Mouse (Mus musculus) midbrain, embryonic 13.5 days (tissue): ENCODE measurements at regions not wholly inside any gene's neighbourhood (a gene's known extent, or its start where the extent isn't known, plus 50 kb on each side); places are given as distances from the start of the nearest gene placed in this dataset.
A peak's percentile ranks its signal among the peaks of the same experiment; 100 is the strongest.

ENCODE experiments used
- ATAC-seq: fragments of 200-750 bp; cut with Nextera tagmentation; 2 replicates; pipeline ENCODE4 v1.8.0; 2017; ENCODE audit warnings: mild to moderate bottlenecking, moderate TSS enrichment, moderate library complexity
- H3K27ac ChIP-seq: fragments of 300-500 bp; sonication (generic); 2 replicates; pipeline ENCODE4 v1.5.1; 2015; ENCODE audit warnings: inconsistent platforms, mild to moderate bottlenecking, moderate library complexity
- H3K27me3 ChIP-seq: fragments of 300-500 bp; sonication (generic); 2 replicates; pipeline ENCODE4 v1.6.1; 2015; ENCODE audit warnings: mild to moderate bottlenecking, inconsistent platforms
- H3K36me3 ChIP-seq: fragments of 300-500 bp; sonication (generic); 2 replicates; pipeline ENCODE4 v1.6.1; 2015; ENCODE audit warnings: mild to moderate bottlenecking, inconsistent platforms
- H3K4me1 ChIP-seq: fragments of 300-500 bp; sonication (generic); replicated peaks from 2 replicates; pipeline ENCODE4 v1.6.1; 2015; ENCODE audit warnings: inconsistent platforms
- H3K4me2 ChIP-seq: fragments of 300-500 bp; sonication (generic); replicated peaks from 2 replicates; pipeline ENCODE4 v1.6.1; 2015; ENCODE audit warnings: moderate library complexity, mild to moderate bottlenecking, inconsistent platforms
- H3K4me3 ChIP-seq: fragments of 300-500 bp; sonication (generic); replicated peaks from 2 replicates; pipeline ENCODE4 v1.5.1; 2015; ENCODE audit warnings: mild to moderate bottlenecking, inconsistent platforms
- H3K9ac ChIP-seq: fragments of 300-500 bp; sonication (generic); replicated peaks from 2 replicates; pipeline ENCODE4 v1.6.1; 2015; ENCODE audit warnings: mild to moderate bottlenecking, inconsistent platforms
- H3K9me3 ChIP-seq: fragments of 300-500 bp; sonication (generic); 2 replicates; pipeline ENCODE4 v1.6.1; 2016; ENCODE audit warnings: mild to moderate bottlenecking, inconsistent platforms
- WGBS: fragments of 180-500 bp; shearing (Covaris S2); methylation state at CpG from one replicate; pipeline ENCODE4 v1.1.7; 2015; 5-methylcytosine and 5-hydroxymethylcytosine counted together

DNA sequence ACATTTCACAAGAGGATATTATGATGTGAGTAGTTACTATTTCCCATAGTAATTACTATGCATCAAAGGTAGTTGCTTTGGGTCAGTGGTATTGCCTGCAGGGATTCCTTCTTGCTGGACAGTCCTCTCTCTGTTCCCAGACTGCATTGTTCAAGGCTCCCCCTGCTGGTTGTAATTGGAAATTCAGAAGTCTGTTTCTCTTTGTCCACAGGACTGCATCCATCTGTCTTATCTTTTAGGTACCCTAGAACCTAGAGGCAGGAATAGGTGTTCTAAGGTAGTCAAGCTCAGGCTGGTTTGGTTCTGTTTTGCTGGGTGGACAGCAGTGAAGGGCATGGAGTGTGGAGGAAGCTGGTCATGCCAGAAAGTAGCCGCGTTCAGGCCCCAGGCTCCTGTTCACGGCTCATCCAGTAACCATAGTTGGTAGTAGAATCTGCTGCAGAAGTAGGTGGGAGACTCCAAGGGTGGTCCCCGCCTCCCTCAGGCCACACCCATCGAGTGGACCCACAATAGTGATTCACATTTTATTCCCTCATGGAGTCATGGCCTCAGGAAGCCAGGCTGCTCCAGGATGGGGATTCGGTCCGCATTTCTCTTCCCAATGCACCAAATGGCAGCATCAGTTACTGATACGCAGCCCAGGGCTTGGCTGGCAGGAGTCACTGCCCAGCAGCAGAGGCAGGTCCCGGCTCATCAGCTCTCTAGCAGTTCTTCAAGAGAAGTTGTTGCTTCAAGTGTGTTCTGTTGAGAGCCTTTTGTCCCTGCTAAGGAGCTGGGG, 51.7 kb upstream of the Caprin1 start:
- Histone ChIP-seq H3K4me1 (no peaks in the 10 kb centered on the region), H3K4me3 (no peak overlapping the region), H3K27me3 (no peaks in the 10 kb centered on the region), H3K36me3 (no peaks in the 10 kb centered on the region), H3K9ac (no peak overlapping the region), H3K4me2 (no peak overlapping the region), H3K9me3 (no peaks in the 10 kb centered on the region), H3K27ac (no peak overlapping the region)
- ATAC-seq, result peak; percentile 63; the same call in 1 of the 2 replicates
- 79% methylated on average over 9 of the region's 9 CpGs for WGBS

DNA sequence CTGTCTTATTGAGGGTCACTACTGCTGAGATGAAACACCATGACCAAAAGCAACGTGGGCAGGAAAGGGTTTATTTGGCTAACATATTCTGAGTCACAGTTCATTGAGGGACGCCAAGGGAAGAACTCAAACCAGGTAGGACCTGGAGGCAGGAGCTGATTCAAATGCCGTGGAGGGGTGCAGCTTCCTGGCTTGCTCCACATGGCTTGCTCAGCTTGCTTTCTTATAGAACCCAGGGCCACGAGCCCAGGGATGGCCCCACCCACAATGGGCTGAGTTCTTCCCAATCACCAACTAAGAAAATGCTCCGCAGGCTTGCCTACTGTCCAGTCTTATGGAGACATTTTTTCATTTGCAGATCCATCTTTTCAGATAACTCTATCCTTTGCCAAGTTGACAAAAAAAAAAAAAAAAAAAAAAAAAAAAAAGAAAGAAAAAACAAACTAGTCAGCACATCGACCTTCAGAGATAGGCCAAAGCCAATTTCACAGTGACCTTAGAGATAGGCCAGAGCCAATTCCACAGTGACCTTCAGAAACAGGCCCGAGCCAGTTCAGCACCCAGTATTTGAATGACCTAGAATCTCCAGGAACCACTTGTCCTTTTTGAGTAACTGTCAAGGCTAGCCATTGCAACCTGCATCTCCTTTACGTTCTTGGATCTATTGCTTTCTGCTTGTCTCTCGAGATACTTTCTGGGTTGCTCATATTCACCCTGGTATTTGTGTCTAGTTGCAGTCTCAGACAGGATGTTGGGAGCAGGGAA, 52.5 kb upstream of the Caprin1 start:
- Histone ChIP-seq H3K4me3 (no peak overlapping the region), H3K27ac (no peak overlapping the region), H3K9ac (no peak overlapping the region), H3K4me1 (no peaks in the 10 kb centered on the region), H3K27me3 (no peaks in the 10 kb centered on the region), H3K9me3 (no peaks in the 10 kb centered on the region), H3K36me3 (no peaks in the 10 kb centered on the region), H3K4me2 (no peak overlapping the region)
- WGBS, result 88% methylated on average over 9 of the region's 9 CpGs
- ATAC-seq, result no peak

DNA sequence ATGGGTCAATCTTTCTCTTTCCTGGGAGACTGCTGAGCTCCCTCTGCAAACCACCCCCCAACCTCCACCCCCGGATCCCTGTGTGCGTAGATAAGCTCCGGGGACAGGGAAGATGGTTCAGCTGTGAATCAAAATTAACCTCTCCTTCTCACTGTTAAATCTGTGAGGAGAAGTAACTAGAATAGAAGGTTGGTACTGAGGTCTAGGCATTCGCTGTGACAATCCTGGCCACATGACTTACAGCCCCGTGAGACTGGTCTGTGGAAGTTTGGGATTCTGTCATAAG, 53.0 kb upstream of the Caprin1 start:
- Histone ChIP-seq H3K9me3 (no peaks in the 10 kb centered on the region), H3K4me1 (no peaks in the 10 kb centered on the region), H3K4me2 (no peak overlapping the region), H3K36me3 (no peaks in the 10 kb centered on the region), H3K4me3 (no peak overlapping the region), H3K27ac (no peak overlapping the region), H3K27me3 (no peaks in the 10 kb centered on the region), H3K9ac (no peak overlapping the region)
- ATAC-seq, result no peak
- 94% methylated on average over 5 of the region's 5 CpGs for WGBS

DNA sequence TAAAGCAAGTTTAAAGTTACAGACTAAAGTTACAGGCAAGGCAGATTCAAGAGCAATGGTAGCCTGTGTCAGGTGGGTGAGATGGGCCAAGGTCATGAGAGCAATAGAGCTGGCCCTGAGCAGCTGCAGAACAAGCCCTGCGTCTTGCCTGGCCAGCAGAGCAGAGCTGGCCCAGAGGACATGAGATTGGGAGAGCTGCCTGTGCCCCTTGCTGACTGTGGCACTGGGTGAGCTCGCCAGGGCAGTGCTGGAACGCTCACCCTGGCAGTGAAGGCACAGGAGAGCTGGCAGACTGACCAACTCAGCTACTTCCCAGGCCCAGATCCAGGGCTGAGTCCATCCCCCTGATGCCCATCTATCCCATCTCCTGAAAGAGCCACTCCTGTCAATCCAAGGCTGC, 53.7 kb upstream of the Caprin1 start:
- 89% methylated on average over 3 of the region's 3 CpGs for WGBS
- Histone ChIP-seq H3K4me2 (no peak overlapping the region), H3K9me3 (no peaks in the 10 kb centered on the region), H3K36me3 (no peaks in the 10 kb centered on the region), H3K9ac (no peak overlapping the region), H3K27me3 (no peaks in the 10 kb centered on the region), H3K4me1 (no peaks in the 10 kb centered on the region), H3K4me3 (no peak overlapping the region), H3K27ac (no peak overlapping the region)
- no peak for ATAC-seq

DNA sequence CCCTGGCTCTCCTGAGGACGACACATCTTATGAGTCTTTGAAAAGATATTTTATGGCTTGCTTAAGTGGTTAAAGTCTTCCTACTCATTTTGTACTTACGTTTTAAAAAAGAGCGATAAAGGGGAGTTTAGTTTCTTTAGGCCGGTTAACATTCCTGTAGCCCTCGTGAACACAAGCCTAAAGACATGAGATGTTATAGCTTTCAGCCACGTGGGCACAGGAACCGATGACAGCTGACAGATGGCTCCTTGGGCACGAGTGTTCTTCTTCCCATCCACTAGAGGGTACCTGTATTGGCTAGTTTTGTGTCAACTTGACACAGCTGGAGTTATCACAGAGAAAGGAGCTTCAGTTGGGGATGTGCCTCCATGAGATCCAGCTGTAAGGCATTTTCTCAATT, 63.8 kb upstream of the Caprin1 start:
- ATAC-seq, result no peak
- no peak overlapping the region for H3K4me2 ChIP-seq
- no peaks in the 10 kb centered on the region for H3K36me3 ChIP-seq
- no peaks in the 10 kb centered on the region for H3K4me1 ChIP-seq
- H3K27me3 ChIP-seq, result no peaks in the 10 kb centered on the region
- no peak overlapping the region for H3K9ac ChIP-seq
- WGBS, result 90% methylated on average over 8 of the region's 8 CpGs
- no peak overlapping the region for H3K27ac ChIP-seq
- no peak overlapping the region for H3K4me3 ChIP-seq
- no peaks in the 10 kb centered on the region for H3K9me3 ChIP-seq

DNA sequence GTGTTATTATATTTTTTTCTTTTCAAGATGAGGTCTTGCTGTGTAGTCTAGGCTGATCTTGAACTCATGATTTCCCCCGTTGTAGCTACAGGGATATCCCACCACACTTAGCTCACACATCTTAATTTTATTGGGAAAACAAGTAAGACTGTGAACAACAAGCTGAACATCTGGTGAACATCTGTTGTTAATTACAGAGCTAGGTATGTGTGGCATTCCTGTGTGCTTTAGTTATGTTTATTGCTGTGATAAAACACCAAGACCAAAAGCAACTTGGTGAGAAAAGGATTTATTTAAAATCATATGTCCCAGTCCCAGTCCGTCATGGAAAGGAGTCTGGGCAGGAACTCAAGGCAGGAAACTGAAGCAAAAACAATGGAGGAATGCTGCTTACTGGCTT, 66.8 kb upstream of the Caprin1 start:
- 80% methylated on average over 2 of the region's 2 CpGs for WGBS
- no peak overlapping the region for H3K27ac ChIP-seq
- H3K9me3 ChIP-seq, result no peaks in the 10 kb centered on the region
- no peak overlapping the region for H3K9ac ChIP-seq
- H3K4me3 ChIP-seq, result no peak overlapping the region
- no peak for ATAC-seq
- no peaks in the 10 kb centered on the region for H3K4me1 ChIP-seq
- no peaks in the 10 kb centered on the region for H3K27me3 ChIP-seq
- no peaks in the 10 kb centered on the region for H3K36me3 ChIP-seq
- H3K4me2 ChIP-seq, result no peak overlapping the region

DNA sequence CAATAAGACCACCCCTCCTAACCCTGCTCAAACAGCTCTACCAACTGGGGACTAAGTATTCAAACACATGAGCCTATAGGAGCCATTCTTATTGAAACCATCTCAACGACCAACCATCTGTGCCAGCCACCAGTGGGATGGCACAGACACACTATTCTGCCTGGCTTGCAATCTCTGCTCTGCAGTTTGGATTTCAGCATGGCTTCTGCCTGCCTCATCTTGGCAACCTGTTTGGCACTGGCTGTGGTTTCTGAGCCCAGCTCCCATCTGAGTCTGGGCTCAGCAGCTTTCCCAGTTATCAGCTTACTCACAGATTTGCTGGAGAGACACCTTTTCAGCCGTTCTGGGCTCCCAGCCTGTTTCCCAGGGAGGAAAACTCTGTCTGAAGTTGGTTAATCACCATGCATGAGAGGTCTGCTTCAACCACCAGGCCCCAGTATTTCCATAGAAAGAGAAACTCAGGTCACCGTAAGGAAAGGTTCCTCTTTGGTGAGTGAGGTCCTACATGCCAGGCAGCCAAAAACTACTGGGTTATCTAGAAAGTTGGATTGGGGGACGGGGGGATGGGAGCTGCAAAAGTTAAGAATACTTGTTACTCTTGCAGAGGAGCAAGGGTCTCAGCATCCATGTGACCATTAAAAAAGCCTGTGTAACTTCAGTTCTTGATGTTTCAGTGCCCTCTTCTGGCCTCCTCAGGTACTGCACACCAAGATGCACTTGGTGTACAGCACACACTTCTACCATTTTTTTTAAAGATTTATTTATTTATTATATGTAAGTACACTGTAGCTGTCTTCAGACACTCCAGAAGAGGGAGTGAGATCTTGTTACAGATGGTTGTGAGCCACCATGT, 68.1 kb upstream of the Caprin1 start:
- no peaks in the 10 kb centered on the region for H3K36me3 ChIP-seq
- ATAC-seq, result no peak
- no peak overlapping the region for H3K9ac ChIP-seq
- H3K4me3 ChIP-seq, result no peak overlapping the region
- no peak overlapping the region for H3K27ac ChIP-seq
- no peaks in the 10 kb centered on the region for H3K4me1 ChIP-seq
- no peaks in the 10 kb centered on the region for H3K27me3 ChIP-seq
- H3K9me3 ChIP-seq, result no peaks in the 10 kb centered on the region
- WGBS, result 77% methylated on average over 4 of the region's 4 CpGs
- H3K4me2 ChIP-seq, result no peak overlapping the region

DNA sequence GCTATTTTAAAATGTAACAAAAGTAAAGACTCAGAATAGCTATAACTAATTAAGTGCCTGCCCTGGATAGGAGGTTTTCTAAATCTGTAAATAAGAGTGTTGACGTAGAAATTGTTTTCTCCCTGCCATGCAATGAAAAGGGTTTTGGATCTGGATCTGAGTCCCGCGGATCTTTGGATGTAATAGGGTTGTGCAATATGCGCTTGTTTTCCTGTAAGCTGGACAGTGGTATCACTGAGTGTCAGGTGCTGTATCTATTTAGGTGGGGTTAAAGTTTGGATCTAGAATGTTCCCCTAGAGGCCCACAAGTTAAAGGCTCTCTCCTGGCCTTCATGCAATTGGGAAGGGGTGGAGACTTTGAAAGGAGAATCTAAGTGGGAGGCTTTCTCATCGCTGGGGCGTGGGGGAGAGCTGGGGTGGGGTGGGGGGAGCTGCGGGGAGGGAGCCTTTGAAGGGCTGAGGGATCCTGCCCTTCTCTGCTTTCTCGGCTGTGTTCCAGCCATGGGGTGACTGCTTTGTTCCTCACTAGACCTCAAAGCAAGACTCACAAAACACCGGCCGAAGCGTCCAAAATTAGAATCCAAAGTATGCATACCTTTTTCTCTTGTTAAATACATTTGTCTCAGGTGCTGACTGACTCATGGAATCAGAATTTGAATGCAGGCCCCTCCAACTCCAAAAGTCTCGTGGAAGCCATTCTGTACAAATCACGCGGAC, 70.0 kb upstream of the Caprin1 start:
- 75% methylated on average over 14 of the region's 14 CpGs for WGBS
- Histone ChIP-seq H3K4me3 (no peak overlapping the region), H3K9me3 (no peaks in the 10 kb centered on the region), H3K27ac (no peak overlapping the region), H3K36me3 (no peaks in the 10 kb centered on the region), H3K4me1 (peaks cover 4% of the 10 kb centered on the region; the same call in 1 of the 2 replicates), H3K4me2 (no peak overlapping the region), H3K27me3 (no peaks in the 10 kb centered on the region), H3K9ac (no peak overlapping the region)
- ATAC-seq, result no peak

DNA sequence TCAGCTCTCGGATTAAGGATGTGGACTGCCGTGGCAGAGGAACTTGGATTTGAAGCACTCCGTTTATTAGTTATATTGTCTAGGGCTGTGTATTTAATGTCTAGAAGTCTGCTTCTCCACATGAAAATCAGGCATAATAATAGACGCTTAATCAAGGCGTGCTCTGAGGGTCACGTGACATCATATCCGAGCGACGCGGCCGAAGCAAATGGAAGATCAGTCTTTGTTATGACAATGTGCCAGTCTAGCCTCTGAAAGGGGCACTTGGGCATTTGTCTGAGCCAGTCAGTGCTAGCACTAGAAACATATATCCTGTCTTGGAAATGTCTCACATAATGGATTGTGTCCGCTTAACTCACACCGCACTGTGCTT, 70.5 kb upstream of the Caprin1 start:
- Histone ChIP-seq H3K4me2 (no peak overlapping the region), H3K27ac (no peak overlapping the region), H3K9me3 (no peaks in the 10 kb centered on the region), H3K4me1 (peaks cover 4% of the 10 kb centered on the region; the same call in 1 of the 2 replicates), H3K27me3 (no peaks in the 10 kb centered on the region), H3K4me3 (no peak overlapping the region), H3K36me3 (no peaks in the 10 kb centered on the region), H3K9ac (no peak overlapping the region)
- WGBS, result 91% methylated on average over 13 of the region's 13 CpGs
- no peak for ATAC-seq

DNA sequence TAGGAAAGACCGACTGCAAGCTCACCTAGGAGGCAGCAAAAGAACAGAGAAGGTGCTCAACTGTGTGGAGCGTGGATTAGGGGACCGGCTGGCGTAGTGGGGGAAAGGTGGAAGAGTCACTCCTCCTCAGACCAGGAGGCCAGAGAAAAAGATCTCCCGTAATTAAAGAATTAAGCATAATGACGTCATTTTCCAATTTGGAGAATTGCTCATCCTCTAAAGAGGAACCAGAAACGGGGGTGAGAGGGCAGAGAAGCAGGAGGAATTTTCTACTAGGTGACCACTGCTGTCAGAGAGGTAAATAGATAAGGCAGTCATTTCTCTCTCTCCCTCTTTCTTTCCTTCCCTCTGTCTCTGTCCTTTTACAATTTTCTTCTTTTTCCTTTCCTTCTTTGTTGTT, 71.2 kb upstream of the Caprin1 start:
- ATAC-seq, result no peak
- Histone ChIP-seq H3K9ac (no peak overlapping the region), H3K4me1 (peaks cover 4% of the 10 kb centered on the region; the same call in 1 of the 2 replicates), H3K27ac (no peak overlapping the region), H3K27me3 (no peaks in the 10 kb centered on the region), H3K4me3 (no peak overlapping the region), H3K4me2 (no peak overlapping the region), H3K9me3 (no peaks in the 10 kb centered on the region), H3K36me3 (no peaks in the 10 kb centered on the region)
- WGBS, result 70% methylated on average over 7 of the region's 7 CpGs

DNA sequence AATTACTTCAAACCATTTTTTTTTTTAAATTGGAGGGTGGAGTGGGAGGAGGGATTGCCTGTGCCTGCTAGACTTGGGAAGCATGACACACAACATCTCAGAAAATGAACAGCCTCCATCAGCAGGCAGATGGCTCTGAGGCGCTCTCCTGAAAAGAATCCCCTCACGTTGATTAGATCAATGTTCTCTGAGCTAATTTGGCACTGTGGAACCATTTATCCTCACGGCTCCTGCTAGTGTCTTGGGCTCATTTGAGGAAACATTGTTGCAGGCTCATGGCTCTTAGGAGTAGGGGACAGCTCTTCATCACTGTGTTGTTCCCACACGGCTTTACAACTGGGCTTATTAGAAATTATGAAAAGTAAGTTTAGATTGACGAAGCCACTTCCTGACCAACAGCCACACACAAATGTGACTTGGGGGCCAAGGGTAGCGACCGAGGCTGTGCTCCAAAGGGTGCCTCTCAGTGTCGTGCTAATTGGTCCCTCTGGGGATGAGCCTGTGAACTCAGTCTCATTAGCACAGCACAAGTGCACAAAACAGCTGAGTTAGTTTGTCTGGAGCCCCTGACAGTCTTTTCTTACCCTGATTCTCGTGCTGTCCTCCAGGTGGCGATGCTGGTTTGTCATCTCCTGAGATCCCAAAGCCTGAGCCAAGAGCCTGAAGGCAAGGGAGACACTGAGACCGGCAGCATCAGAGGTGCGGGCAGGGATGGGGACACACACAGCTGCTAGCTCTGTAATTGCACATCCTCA, 74.2 kb upstream of the Caprin1 start:
- Histone ChIP-seq H3K9ac (no peak overlapping the region), H3K4me3 (no peak overlapping the region), H3K27me3 (no peaks in the 10 kb centered on the region), H3K4me2 (no peak overlapping the region), H3K4me1 (peaks cover 4% of the 10 kb centered on the region; the same call in 1 of the 2 replicates), H3K27ac (peak overlapping the region; percentile 51; the same call in 1 of the 2 replicates), H3K9me3 (no peaks in the 10 kb centered on the region), H3K36me3 (no peaks in the 10 kb centered on the region)
- peak; percentile 92 for ATAC-seq
- 25% methylated on average over 12 of the region's 12 CpGs for WGBS
